Mouse (Mus musculus): ENCODE measurements around the gene Cep41. TPM values are rescaled to one million over a fixed set of nuclear protein-coding genes. Genes with fewer than 3 reads are reported as not detected.

The Cep41 gene
- polyA plus RNA-seq, 2 experiments, result 44.3 to 50.9 TPM

DNA sequence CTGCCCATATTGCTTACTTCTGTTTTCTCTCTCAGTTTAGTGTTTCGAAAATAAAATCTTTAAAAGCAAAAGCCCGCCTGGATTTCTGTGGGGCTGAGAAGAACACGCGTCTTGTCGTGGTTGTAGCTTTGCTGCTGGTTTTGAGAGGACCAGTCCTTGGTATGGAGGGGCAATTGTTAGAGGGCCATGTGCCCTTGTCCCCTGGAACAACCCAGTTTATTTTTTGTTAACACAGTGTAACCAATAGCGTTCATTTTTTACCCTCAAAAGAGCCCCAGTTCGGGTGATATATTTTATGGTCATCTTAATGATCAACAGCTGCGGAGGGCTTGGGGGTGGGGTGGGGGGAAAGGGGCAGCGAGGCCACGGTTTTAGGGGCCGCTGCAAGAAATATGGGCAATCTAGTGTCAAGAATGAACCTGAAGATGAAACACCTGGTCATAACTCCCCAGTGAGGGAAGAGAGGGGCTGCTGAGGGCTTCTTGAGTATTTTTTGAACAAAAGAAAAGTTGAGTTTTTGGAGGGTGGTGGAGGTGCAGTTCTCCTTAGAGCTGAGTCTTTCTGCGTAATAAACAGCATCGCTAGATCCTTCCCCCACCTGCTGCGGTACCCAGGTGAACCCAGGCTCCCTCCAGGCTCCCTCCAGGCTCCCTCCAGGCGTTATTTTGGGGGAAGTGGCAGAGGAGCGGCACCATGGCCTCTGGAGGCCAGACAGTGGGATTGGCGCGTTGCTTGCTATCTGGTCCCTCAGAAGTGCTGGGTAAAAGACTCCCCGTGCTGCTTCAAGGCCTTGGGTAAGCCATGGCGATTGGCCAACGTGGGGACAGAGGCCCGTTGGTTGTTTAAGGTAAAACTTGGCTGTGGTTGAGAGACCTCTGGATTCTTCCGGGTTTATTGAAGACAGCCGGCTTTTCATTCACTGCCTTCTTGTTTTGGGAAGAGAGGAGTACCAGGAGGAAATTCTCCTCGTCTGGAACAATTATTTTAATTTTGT lies 17.1 kb upstream of the Cep41 start:
- Histone ChIP-seq H3K36me3 (ENCODE audit: control insufficient read depth, insufficient read depth, low read length) (no peaks in the 10 kb centered on the region), H3K9me3 (ENCODE audit: control insufficient read depth, low read length) (no peaks in the 10 kb centered on the region), H3K9ac (ENCODE audit: low read depth, low read length, severe bottlenecking) (peak overlapping the region; percentile 25; the same call in 1 of the 2 replicates), H3K4me3 (replicated peaks; ENCODE audit: low read length) (no peak overlapping the region), H3K4me1 (ENCODE audit: control insufficient read depth, insufficient read depth, low read length) (peaks cover 31% of the 10 kb centered on the region), H3K4me2 (replicated peaks; ENCODE audit: low read depth, low read length, severe bottlenecking) (peak overlapping the region; percentile 22; the same call in 1 of the 2 replicates), H3K27ac (replicated peaks; ENCODE audit: low read depth, low read length) (peak overlapping the region; percentile 83), H3K27me3 (ENCODE audit: control insufficient read depth, insufficient read depth, low read length) (no peaks in the 10 kb centered on the region)
- ATAC-seq (ENCODE audit: low FRiP score, low read depth) (peak; percentile 56; the same call in 1 of the 2 replicates), DNase-seq (ENCODE audit: low spot score) (no peak)
- TF ChIP-seq POLR2A (IDR thresholded peaks at IDR 0.05; ENCODE audit: borderline replicate concordance, extremely low read depth, insufficient read depth, insufficient read length), result no peak
- 13% methylated on average over 25 of the region's 25 CpGs for WGBS

DNA sequence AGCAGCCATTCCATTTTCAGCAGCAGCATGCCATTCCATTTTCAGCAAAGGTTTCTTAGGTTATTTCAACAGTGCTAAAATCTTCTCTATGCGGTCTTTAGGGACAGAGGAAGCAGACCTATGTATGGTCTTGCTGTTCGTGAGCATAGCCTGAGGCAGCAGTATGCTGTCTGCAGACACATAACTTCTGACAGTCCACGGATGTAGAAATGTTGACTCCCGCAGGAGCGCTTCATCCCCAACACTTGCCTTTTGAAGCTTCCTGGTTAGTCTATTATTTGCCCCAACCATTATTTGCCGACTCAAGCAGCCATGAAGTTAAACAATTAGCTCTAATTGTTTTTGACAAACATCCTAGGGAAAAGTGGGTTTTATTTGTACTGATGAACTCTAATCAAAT lies 15.6 kb upstream of the Cep41 start:
- no peak for ATAC-seq (ENCODE audit: low FRiP score, low read depth)
- Histone ChIP-seq H3K27me3 (ENCODE audit: control insufficient read depth, insufficient read depth, low read length) (no peaks in the 10 kb centered on the region), H3K36me3 (ENCODE audit: control insufficient read depth, insufficient read depth, low read length) (no peaks in the 10 kb centered on the region), H3K4me2 (replicated peaks; ENCODE audit: low read depth, low read length, severe bottlenecking) (peak overlapping the region; percentile 7; the same call in 1 of the 2 replicates), H3K4me3 (replicated peaks; ENCODE audit: low read length) (no peak overlapping the region), H3K4me1 (ENCODE audit: control insufficient read depth, insufficient read depth, low read length) (peaks cover 29% of the 10 kb centered on the region), H3K27ac (replicated peaks; ENCODE audit: low read depth, low read length) (peak overlapping the region; percentile 80), H3K9me3 (ENCODE audit: control insufficient read depth, low read length) (no peaks in the 10 kb centered on the region), H3K9ac (ENCODE audit: low read depth, low read length, severe bottlenecking) (no peak overlapping the region)
- 16% methylated on average over 6 of the region's 6 CpGs for WGBS
- no peak for TF ChIP-seq POLR2A (IDR thresholded peaks at IDR 0.05; ENCODE audit: borderline replicate concordance, extremely low read depth, insufficient read depth, insufficient read length)
- no peak for DNase-seq (ENCODE audit: low spot score)

DNA sequence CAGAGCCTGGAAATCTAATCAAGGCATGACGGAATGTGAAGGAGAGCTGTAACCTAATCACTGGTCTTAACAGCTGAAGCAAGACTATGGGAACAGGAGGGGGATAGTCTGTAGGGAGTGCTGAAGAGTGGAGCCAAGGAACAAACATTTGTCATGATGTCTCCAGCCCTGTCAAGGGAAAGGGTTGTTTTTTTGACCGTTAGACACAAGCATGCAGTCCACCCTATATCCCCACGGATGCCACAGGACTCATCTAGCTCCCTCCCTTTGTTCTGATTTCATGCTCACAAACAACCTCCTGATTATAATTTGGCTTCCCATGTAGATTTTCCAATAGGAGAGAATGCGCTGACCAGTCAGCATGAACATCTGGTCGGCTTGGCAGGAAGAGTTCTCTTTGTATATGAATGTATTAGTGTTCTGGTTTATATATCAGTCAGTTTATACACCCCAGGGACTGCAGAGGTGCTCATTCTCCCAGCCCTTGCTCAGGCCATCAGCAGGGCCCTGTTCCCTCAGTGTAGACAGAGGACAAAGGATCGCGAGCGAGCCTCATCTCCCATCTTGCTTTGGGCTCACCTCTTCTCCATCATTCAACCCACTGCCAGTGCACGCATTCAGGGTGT lies 10.5 kb upstream of the Cep41 start:
- no peak overlapping the region for H3K4me2 ChIP-seq (replicated peaks; ENCODE audit: low read depth, low read length, severe bottlenecking)
- H3K36me3 ChIP-seq (ENCODE audit: control insufficient read depth, insufficient read depth, low read length), result no peaks in the 10 kb centered on the region
- H3K4me3 ChIP-seq (replicated peaks; ENCODE audit: low read length), result no peak overlapping the region
- H3K9ac ChIP-seq (ENCODE audit: low read depth, low read length, severe bottlenecking), result no peak overlapping the region
- TF ChIP-seq POLR2A (IDR thresholded peaks at IDR 0.05; ENCODE audit: borderline replicate concordance, extremely low read depth, insufficient read depth, insufficient read length), result no peak
- WGBS, result 70% methylated on average over 9 of the region's 9 CpGs
- H3K9me3 ChIP-seq (ENCODE audit: control insufficient read depth, low read length), result no peaks in the 10 kb centered on the region
- no peaks in the 10 kb centered on the region for H3K27me3 ChIP-seq (ENCODE audit: control insufficient read depth, insufficient read depth, low read length)
- DNase-seq (ENCODE audit: low spot score) (peak; percentile 83), ATAC-seq (ENCODE audit: low FRiP score, low read depth) (peak; percentile 90)
- H3K4me1 ChIP-seq (ENCODE audit: control insufficient read depth, insufficient read depth, low read length), result peaks cover 13% of the 10 kb centered on the region
- H3K27ac ChIP-seq (replicated peaks; ENCODE audit: low read depth, low read length), result peak overlapping the region; percentile 68; the same call in 1 of the 2 replicates

DNA sequence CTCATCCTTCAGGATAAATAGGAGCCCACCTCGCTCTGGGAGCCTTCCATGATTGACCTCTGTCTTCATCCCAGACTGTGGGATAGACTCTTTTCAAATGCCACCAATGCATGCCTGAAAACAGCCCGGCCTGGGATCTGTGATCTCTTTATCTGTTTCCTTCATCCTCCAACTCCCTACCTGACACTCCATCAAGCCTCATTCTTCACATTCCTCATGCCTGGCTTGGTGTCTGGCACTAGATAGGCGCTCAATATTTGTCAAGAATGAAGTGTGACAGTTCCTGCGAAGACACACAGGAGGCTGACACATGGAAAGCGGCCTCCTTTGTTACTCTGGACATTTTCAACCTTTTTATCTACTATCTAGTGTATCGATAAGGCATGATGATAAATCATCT lies 9.9 kb upstream of the Cep41 start:
- H3K36me3 ChIP-seq (ENCODE audit: control insufficient read depth, insufficient read depth, low read length), result no peaks in the 10 kb centered on the region
- no peak for TF ChIP-seq POLR2A (IDR thresholded peaks at IDR 0.05; ENCODE audit: borderline replicate concordance, extremely low read depth, insufficient read depth, insufficient read length)
- peaks cover 11% of the 10 kb centered on the region for H3K4me1 ChIP-seq (ENCODE audit: control insufficient read depth, insufficient read depth, low read length)
- DNase-seq (ENCODE audit: low spot score), result no peak
- no peaks in the 10 kb centered on the region for H3K9me3 ChIP-seq (ENCODE audit: control insufficient read depth, low read length)
- ATAC-seq (ENCODE audit: low FRiP score, low read depth), result peak; percentile 16; the same call in 1 of the 2 replicates
- 0 out of 2 replicates have a peak overlapping the region, but pooled peaks have one; percentile 5 for H3K4me2 ChIP-seq (replicated peaks; ENCODE audit: low read depth, low read length, severe bottlenecking)
- peak overlapping the region; percentile 68 for H3K27ac ChIP-seq (replicated peaks; ENCODE audit: low read depth, low read length)
- no peak overlapping the region for H3K9ac ChIP-seq (ENCODE audit: low read depth, low read length, severe bottlenecking)
- 65% methylated on average over 6 of the region's 6 CpGs for WGBS
- H3K4me3 ChIP-seq (replicated peaks; ENCODE audit: low read length), result no peak overlapping the region
- no peaks in the 10 kb centered on the region for H3K27me3 ChIP-seq (ENCODE audit: control insufficient read depth, insufficient read depth, low read length)

DNA sequence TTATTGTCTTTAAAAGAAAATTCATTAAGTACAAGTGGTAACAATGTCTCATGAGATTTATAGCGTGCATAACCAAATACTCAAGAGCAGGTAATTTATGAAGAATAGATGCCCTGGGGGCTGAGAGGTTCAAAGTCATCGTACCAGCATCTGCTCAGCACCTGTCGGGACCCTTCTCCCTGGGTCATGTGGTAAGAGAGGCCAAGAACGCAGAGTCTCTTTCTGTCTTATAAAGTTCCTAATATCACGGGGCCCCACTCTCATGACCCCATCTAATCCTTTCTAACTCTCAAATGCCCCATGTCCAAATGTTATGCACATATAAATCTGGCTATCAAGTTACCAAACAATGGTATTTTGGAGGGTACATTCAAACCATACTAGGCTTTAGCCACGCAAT lies 9.3 kb upstream of the Cep41 start:
- DNase-seq (ENCODE audit: low spot score) (peak; percentile 61), ATAC-seq (ENCODE audit: low FRiP score, low read depth) (peak; percentile 51)
- Histone ChIP-seq H3K4me1 (ENCODE audit: control insufficient read depth, insufficient read depth, low read length) (peaks cover 14% of the 10 kb centered on the region), H3K27me3 (ENCODE audit: control insufficient read depth, insufficient read depth, low read length) (no peaks in the 10 kb centered on the region), H3K27ac (replicated peaks; ENCODE audit: low read depth, low read length) (peak overlapping the region; percentile 68), H3K9ac (ENCODE audit: low read depth, low read length, severe bottlenecking) (no peak overlapping the region), H3K9me3 (ENCODE audit: control insufficient read depth, low read length) (no peaks in the 10 kb centered on the region), H3K4me2 (replicated peaks; ENCODE audit: low read depth, low read length, severe bottlenecking) (no peak overlapping the region), H3K4me3 (replicated peaks; ENCODE audit: low read length) (no peak overlapping the region), H3K36me3 (ENCODE audit: control insufficient read depth, insufficient read depth, low read length) (no peaks in the 10 kb centered on the region)
- no peak for TF ChIP-seq POLR2A (IDR thresholded peaks at IDR 0.05; ENCODE audit: borderline replicate concordance, extremely low read depth, insufficient read depth, insufficient read length)
- WGBS, result 23% methylated on average over 6 of the region's 6 CpGs
